Mouse (Mus musculus): ENCODE measurements around the gene Rin3.

GRCm38 (mm10) chr12:102342147-102342546, 59.3 kb downstream of the Rin3 start:
- no peak for TF ChIP-seq CTCF (IDR thresholded peaks at IDR 0.05; ENCODE audit: low read depth)
- no peak for TF ChIP-seq EP300 (optimal IDR thresholded peaks at IDR 0.05)
